Mouse (Mus musculus) liver, embryonic 12.5 days (tissue): ENCODE data around the gene Satb2. TPM values are rescaled to one million over a fixed set of nuclear protein-coding genes. Genes with fewer than 3 reads are reported as not detected.

Source experiments
- microRNA-seq: library from miRNA; unstranded; fragments of <30 nt; microRNA quantifications from one replicate; pipeline ENCODE4, GENCODE M21; 2017
- polyA plus RNA-seq: library from polyadenylated mRNA; unstranded; fragments of >200 nt; fragmentation: Nextera tagmentation; extraction: Ambion mirVana; gene quantifications from 2 replicates; pipeline ENCODE4 v1.2.1, GENCODE M21; 2016

The Satb2 gene
- polyA plus RNA-seq, 1 experiment from 2014 or later: 0.02 TPM

Small RNAs within 50 kb of the gene (microRNA-seq; reads per million reads assigned to microRNA genes)
- not detected for gene Gm23943
